In genomic region chr6:128179247-128179646, GRCm38 (mm10) we compare ENCODE assay signal across 17 mouse cellular contexts. TPM values are rescaled to one million over a fixed set of nuclear protein-coding genes. Genes with fewer than 3 reads are reported as not detected.
A peak's percentile ranks its signal among the peaks of the same experiment; 100 is the strongest.
DNase-seq lines count a peak whose midpoint lies in the region; ATAC-seq and TF ChIP-seq lines count a peak whose summit lies in the region.
"Had no signal": no experiment of that assay in that cellular context is flagged by ENCODE, and none has a peak within 500 bp of the region (broad histone marks: within the 10 kb centered on the region; RNA-seq: fewer than 3 reads in every experiment).

No protein-coding gene starts in this region.

- no peak overlapping the region for H3K4me3 ChIP-seq in heart, postnatal 0 days (ENCODE audit: low read depth, low read length)
- no peak overlapping the region for H3K4me3 ChIP-seq in midbrain, postnatal 0 days (ENCODE audit: low read depth, low read length)
- no peak overlapping the region for H3K4me3 ChIP-seq in midbrain, embryonic 10.5 days
- H3K4me3 ChIP-seq: forebrain, embryonic 15.5 days; hindbrain, embryonic 13.5 days; left cerebral cortex, adult 2 months had no signal

- H3K4me2 ChIP-seq in heart, postnatal 0 days (ENCODE audit: low read depth, low read length) = no peak overlapping the region
- no peak overlapping the region for H3K4me2 ChIP-seq in midbrain, postnatal 0 days (ENCODE audit: low read depth, low read length, poor library complexity, severe bottlenecking)
- H3K4me2 ChIP-seq: forebrain, embryonic 15.5 days; hindbrain, embryonic 13.5 days; liver, embryonic 11.5 days had no signal

- H3K4me1 ChIP-seq in heart, postnatal 0 days (ENCODE audit: control insufficient read depth, insufficient read depth) = no peaks in the 10 kb centered on the region
- H3K4me1 ChIP-seq in midbrain, postnatal 0 days (ENCODE audit: insufficient read depth, low read length) = no peaks in the 10 kb centered on the region
- H3K4me1 ChIP-seq in midbrain, embryonic 10.5 days = no peaks in the 10 kb centered on the region
- H3K4me1 ChIP-seq: forebrain, embryonic 15.5 days; hindbrain, embryonic 13.5 days had no signal

- no peak overlapping the region for H3K27ac ChIP-seq in heart, postnatal 0 days (ENCODE audit: low read depth)
- H3K27ac ChIP-seq in midbrain, postnatal 0 days (ENCODE audit: low read depth, low read length) = no peak overlapping the region
- H3K27ac ChIP-seq in midbrain, embryonic 10.5 days (replicated peaks) = no peak overlapping the region
- H3K27ac ChIP-seq: forebrain, embryonic 15.5 days; hindbrain, embryonic 13.5 days; left cerebral cortex, adult 2 months had no signal

- DNase-seq in adrenal gland, adult 8-10 months = peak; percentile 37
- DNase-seq in adrenal gland, postnatal 4 days (ENCODE audit: low spot score in 2 of 2) = no peak
- DNase-seq in heart, postnatal 0 days (ENCODE audit: low spot score) = no peak
- DNase-seq in heart, adult 8-10 months (ENCODE audit: low spot score) = no peak
- DNase-seq in midbrain, postnatal 0 days (ENCODE audit: low spot score) = no peak
- DNase-seq in midbrain, embryonic 10.5 days (ENCODE audit: low spot score) = no peak
- peak; percentile 17 to 41 for DNase-seq in adrenal gland, postnatal 36 days
- DNase-seq in left cerebral cortex, adult 9 months (ENCODE audit: low spot score in 2 of 2) = no peak
- DNase-seq: cerebellum, adult 11 months; gastrocnemius, postnatal 10 days; kidney, adult 8-10 months; lung, postnatal 4 days; midbrain, embryonic 14.5 days had no signal

- H3K9me3 ChIP-seq in heart, postnatal 0 days (replicated peaks; ENCODE audit: control insufficient read depth, low read length) = no peaks in the 10 kb centered on the region
- H3K9me3 ChIP-seq in midbrain, postnatal 0 days (ENCODE audit: low read length) = no peaks in the 10 kb centered on the region
- no peaks in the 10 kb centered on the region for H3K9me3 ChIP-seq in midbrain, embryonic 10.5 days (replicated peaks)
- H3K9me3 ChIP-seq: forebrain, embryonic 15.5 days; hindbrain, embryonic 13.5 days had no signal

- H3K27me3 ChIP-seq in heart, postnatal 0 days (ENCODE audit: control insufficient read depth, insufficient read depth, low read length) = no peaks in the 10 kb centered on the region
- no peaks in the 10 kb centered on the region for H3K27me3 ChIP-seq in midbrain, postnatal 0 days (ENCODE audit: insufficient read depth, low read length)
- H3K27me3 ChIP-seq in midbrain, embryonic 10.5 days (ENCODE audit: low read depth, poor library complexity, severe bottlenecking) = no peaks in the 10 kb centered on the region
- H3K27me3 ChIP-seq: forebrain, embryonic 15.5 days; hindbrain, embryonic 13.5 days had no signal

- no peak for ATAC-seq in heart, postnatal 0 days (ENCODE audit: insufficient read depth, low read depth)
- no peak for ATAC-seq in midbrain, postnatal 0 days (ENCODE audit: low FRiP score)
- ATAC-seq: forebrain, embryonic 15.5 days had no signal

- peak; percentile 25; the same call in 1 of the 2 replicates for TF ChIP-seq CTCF in heart, postnatal 0 days (IDR thresholded peaks at IDR 0.05; ENCODE audit: low read depth)
- 0 out of 2 replicates have a peak, but pooled peaks have one; percentile 26 for TF ChIP-seq CTCF in midbrain, postnatal 0 days (IDR thresholded peaks at IDR 0.05)

- H3K36me3 ChIP-seq in heart, postnatal 0 days (replicated peaks; ENCODE audit: control insufficient read depth, insufficient read depth, low read length) = no peaks in the 10 kb centered on the region
- no peaks in the 10 kb centered on the region for H3K36me3 ChIP-seq in midbrain, postnatal 0 days (ENCODE audit: insufficient read depth, low read length)
- no peaks in the 10 kb centered on the region for H3K36me3 ChIP-seq in midbrain, embryonic 10.5 days
- H3K36me3 ChIP-seq: forebrain, embryonic 15.5 days; hindbrain, embryonic 13.5 days had no signal

- WGBS in heart, postnatal 0 days = 76% methylated on average over 5 of the region's 5 CpGs
- 67% methylated on average over 5 of the region's 5 CpGs for WGBS in midbrain, postnatal 0 days
- 70% methylated on average over 5 of the region's 5 CpGs for WGBS in midbrain, embryonic 10.5 days

- no peak for TF ChIP-seq EP300 in heart, postnatal 0 days (IDR thresholded peaks at IDR 0.05; ENCODE audit: low read depth)

- no peak overlapping the region for H3K9ac ChIP-seq in heart, postnatal 0 days (replicated peaks; ENCODE audit: low read depth, low read length)
- H3K9ac ChIP-seq in midbrain, postnatal 0 days (replicated peaks; ENCODE audit: low read length, poor library complexity, severe bottlenecking) = no peak overlapping the region
- H3K9ac ChIP-seq: forebrain, embryonic 15.5 days had no signal

RNA-seq across cellular contexts. Expression of gene Tspan9, which starts 35.9 kb away (rescaled TPM):
- total RNA-seq in adrenal gland, adult 8-10 months (2022) = 10 to 100 TPM; 47.8 to 65.5 (median 52.4) TPM
- total RNA-seq in adrenal gland, postnatal 4 days (2021) = 10 to 100 TPM; 80.4 to 83.3 TPM
- 332 and 368 TPM in 2 replicates for total RNA-seq in heart, postnatal 0 days (2014; rRNA removed; ENCODE audit: low replicate concordance)
- polyA plus RNA-seq in heart, postnatal 0 days (2015; fragmentation: Nextera tagmentation; extraction: Ambion mirVana) = 84.7 and 105 TPM in 2 replicates
- total RNA-seq in heart, adult 8-10 months (2022) = 100 to 1,000 TPM in 2 of 4 experiments, 10 to 100 TPM in 2; 67.0 to 124 (median 99.7) TPM
- 143 and 160 TPM in 2 replicates for total RNA-seq in midbrain, postnatal 0 days (2014; rRNA removed)
- polyA plus RNA-seq in midbrain, postnatal 0 days (2015; fragmentation: Nextera tagmentation; extraction: Ambion mirVana) = 50.9 and 58.8 TPM in 2 replicates
- 48.0 and 52.6 TPM in 2 replicates for polyA plus RNA-seq in midbrain, embryonic 10.5 days (2016; fragmentation: Nextera tagmentation; extraction: Ambion mirVana)
- total RNA-seq in adrenal gland, postnatal 36 days (2021) = 10 to 100 TPM; 52.0 to 57.2 TPM

Comparison
In these comparisons a context has a peak if more than half of its experiments do, and no peak if none do; other contexts are left out.
1. DNase-seq: peak in adrenal gland, adult 8-10 months (single experiment) and adrenal gland, postnatal 36 days (2 of 2); none in adrenal gland, postnatal 4 days (0 of 2), heart, postnatal 0 days (single experiment), heart, adult 8-10 months (single experiment), midbrain, postnatal 0 days (single experiment), midbrain, embryonic 10.5 days (single experiment) and left cerebral cortex, adult 9 months (0 of 2).